Mouse (Mus musculus) thymus, postnatal 25 days (tissue): ENCODE measurements around the gene Itpkb.

Source experiments
- DNase-seq: peaks from one replicate; pipeline ENCODE4 v3.0.0; 2022

The Itpkb gene

GRCm38 (mm10) chr1:180423931-180424330, 93.6 kb downstream of the Itpkb start:
- no peak for DNase-seq

DNA sequence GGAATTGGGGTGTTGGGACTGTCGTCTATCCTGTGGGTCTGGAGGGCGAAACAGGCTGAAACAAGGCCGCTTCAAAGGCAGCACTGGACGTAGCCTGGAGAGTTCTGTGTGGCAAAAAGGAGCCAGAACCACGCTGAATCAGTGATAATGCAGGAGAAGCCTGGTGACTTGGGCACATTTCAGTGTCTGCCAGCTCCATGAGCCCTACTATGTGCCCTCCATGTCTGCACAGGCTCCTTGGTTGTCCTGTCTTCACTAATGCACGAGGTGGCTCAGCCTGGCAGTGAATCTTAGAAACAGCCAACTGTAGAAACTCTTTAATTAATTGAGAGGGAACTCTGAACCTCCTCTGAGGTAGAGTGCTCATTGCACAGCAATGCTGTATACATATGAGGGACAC, 96.1 kb downstream of the Itpkb start:
- no peak for DNase-seq

DNA sequence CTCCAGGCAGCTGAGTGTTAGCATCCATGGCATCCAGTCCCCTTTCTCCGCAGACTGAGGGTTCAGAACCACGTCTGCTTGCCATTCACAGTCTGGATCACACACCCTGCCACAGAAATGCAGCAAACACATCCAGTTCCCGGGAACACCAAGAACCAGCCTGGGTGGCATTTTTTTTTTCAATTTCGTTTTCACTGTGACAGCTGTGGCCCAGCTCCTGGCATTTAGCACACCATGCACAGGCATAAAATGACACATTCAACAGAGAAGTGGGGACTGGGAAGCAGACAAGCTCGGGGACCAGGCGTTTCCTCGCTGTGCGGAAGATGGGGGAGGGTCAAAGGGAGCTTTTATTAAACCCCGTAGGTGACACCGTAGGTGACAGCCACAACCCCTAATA, 97.4 kb downstream of the Itpkb start:
- no peak for DNase-seq

DNA sequence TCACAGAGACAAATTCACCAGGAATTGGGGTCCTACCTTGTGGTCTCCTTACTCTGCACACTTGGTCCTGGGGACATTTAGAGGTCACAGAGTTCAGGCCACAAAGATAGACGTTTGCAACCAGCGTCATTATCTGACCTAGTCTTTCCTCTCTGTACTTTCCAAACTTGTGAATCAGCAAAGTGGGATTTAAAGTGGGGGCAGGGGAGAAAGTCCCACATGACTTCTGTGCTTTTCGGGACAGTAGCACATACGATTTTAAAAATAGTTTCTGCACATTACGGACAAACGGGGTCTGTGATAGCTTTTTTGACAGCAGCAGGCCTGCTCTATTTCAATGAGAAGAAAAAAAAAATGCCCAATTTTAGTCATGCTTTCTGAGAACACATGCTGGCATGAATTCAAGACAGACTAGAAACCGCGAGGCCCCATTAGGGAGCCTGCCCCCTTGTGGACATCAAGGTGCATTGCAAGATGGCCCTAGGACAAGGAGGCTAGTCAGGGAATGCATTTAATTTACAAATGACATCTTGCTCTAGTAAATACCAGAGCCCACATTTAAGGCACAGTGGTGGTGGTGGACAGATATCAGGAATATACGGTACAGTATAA, 97.9 kb downstream of the Itpkb start:
- peak; percentile 64 for DNase-seq

DNA sequence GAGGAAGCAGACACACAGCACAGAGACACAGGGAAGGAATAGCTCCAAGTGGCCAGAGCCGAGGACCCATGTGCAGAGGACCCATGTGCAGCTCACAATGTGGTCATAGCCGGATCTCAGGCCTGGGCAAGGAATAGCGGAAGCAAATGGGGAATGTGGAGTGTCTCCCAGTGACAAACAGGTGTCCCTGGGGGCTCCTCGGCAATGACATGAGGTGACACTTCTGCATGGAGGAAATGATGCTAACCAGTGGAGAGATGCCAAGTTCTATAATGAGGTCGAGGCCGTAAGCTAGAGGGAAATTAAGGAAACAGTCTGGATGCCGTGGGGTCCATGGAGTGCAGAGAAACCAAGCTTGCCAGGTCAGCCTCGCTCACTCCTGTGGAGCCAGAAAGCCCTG, 98.6 kb downstream of the Itpkb start:
- DNase-seq, result no peak

GRCm38 (mm10) chr1:180429819-180430218, 99.5 kb downstream of the Itpkb start:
- DNase-seq, result no peak

GRCm38 (mm10) chr1:180431833-180432232, 101.5 kb downstream of the Itpkb start:
- peak; percentile 77 for DNase-seq

- DNase-seq, result no peak
Measured at GRCm38 (mm10) chr1:180433098-180433538, 102.8 kb downstream of the Itpkb start.

GRCm38 (mm10) chr1:180433796-180434566, 103.7 kb downstream of the Itpkb start:
- DNase-seq, result peak; percentile 34

GRCm38 (mm10) chr1:180434925-180435324, 104.6 kb downstream of the Itpkb start:
- DNase-seq, result no peak

DNA sequence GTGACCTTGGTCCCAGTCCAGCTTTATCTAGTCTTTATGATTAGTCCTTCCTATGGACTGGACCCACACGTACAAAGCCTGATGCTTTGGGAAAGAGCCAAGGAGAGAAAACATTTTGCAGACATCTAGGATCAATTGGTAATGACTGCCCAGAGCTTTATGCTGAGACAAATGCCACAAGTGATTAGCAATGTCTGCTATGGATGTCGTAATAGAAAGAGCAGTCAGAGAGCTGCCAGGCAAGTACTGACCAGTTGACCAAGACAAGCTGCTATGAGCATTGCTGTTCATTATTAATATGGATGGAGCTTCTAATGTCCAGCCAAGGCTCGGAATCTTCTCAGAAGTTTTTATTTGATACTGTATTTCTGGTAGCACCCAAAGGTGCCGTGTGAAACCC, 109.2 kb downstream of the Itpkb start:
- DNase-seq, result no peak

DNA sequence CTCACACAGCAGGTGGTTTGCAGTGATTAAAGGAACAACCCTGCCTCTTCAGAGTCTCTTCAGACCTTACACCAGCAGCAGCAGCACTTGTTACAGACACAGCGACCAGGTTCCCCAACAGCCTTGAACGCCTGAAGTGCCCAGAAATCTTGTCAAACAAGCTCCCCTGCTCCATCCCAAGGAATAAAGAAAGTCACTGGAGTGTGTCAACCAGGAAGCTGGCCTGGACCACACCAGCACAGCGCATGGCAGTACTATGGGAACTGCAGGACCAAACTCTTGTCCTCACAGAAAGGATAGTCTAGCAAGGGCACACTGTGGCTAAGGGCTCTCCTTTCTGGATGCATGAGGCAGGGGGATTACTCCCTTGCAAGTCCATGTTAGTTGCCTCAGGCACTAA, 114.1 kb downstream of the Itpkb start:
- DNase-seq, result no peak

GRCm38 (mm10) chr1:180449641-180450040, 119.4 kb downstream of the Itpkb start:
- no peak for DNase-seq

GRCm38 (mm10) chr1:180458274-180458673, 128.0 kb downstream of the Itpkb start:
- DNase-seq, result no peak

DNA sequence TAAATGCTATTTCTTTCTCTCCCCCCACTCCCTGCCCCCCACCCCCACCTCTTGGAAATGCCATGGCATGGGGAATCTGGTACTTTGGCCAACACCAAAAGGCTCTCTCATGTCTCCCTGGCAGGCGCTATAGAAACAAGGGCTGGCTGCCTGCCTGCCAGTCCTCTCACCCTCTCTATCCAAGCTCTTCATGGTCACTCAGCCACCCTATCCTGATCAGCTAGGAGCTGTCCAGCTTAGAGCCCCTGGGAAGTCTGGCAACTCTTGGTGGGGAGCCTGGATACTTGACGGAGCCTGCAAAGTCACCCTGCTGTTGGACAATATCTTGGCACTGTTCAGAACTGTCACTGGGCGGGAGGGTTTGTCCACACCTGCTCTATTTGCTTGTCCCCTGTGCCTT, 128.4 kb downstream of the Itpkb start:
- no peak for DNase-seq

GRCm38 (mm10) chr1:180460721-180461120, 130.4 kb downstream of the Itpkb start:
- DNase-seq, result no peak

- no peak for DNase-seq
Measured at GRCm38 (mm10) chr1:180462396-180462795, 132.1 kb downstream of the Itpkb start.

GRCm38 (mm10) chr1:180462983-180463475, 132.7 kb downstream of the Itpkb start:
- no peak for DNase-seq

GRCm38 (mm10) chr1:180464357-180464756, 134.1 kb downstream of the Itpkb start:
- no peak for DNase-seq

GRCm38 (mm10) chr1:180465620-180466019, 135.3 kb downstream of the Itpkb start:
- no peak for DNase-seq

GRCm38 (mm10) chr1:180468004-180468403, 137.7 kb downstream of the Itpkb start:
- no peak for DNase-seq

- DNase-seq, result no peak
Measured at GRCm38 (mm10) chr1:180473566-180473965, 143.3 kb downstream of the Itpkb start.
